Mouse (Mus musculus): ENCODE measurements around the gene Glis1.

Glis1 gene

DNA sequence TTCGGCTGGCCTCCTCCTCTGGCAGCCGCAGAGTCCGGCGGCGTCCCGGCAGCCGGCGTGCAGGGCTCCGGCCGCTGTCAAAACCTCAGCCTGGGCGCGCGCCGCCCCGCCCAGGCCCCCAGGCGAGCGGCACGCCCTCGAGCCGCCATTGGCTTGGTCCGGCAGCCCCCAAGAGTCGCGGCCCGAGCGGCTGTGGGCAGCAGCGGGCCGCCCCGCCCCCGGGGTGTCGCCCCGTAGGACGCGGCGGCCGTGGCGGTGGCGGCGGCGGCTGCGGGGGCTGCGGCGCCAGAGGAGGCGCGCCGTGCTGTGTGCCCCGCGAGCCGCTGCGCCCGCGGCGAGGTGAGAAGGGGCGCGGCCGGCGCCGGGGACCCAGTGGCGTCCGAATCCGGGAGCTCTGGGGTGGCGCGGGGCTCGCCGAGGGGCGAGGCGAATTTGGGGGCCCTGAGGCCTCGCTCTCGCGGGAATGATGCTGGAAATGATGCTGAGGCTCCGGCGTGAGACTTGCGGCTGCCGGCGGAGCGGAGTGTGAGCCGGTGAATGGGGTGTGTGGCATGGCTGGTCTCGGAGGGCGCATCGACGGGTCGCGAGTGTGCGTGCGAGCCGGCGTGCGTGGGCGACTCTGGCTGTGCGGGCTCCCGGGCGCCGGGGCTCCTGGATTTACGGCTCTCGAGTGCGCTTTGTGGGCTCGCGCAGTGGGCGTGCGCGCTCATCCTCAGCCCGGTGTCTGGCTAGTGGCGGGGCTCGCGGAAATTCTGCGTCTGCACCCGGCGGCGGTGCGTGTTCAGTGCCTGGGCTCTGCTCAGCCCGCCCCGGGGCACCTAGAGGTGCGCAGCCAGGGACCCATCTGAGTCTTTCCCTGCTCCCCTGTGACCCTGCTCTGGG lies at the start of gene Glis1:
TSS of gene Glis1 (plus strand) at position 236 of the 882 bp plus-strand sequence.
- in situ Hi-C loops (cut with MboI): no loop called here

DNA sequence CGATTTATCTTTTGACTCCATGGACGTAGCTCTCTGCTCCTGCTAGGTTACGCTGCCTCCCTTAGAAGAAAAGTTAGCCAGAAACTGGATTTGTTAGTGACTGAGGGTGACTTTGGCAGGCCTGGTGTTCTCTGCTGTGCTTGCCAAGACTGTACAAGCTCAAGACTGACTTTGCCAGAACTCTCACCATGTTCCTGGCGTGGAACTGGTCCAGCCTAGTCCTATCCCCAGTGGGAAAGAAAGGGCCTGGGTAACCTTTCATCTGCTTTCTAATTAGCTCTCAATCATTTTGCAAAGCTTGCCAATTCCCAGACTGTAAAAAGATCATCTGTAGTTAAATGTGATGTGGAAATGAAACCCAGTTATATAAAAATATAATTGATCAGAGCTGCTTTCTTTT lies 47.4 kb upstream of the Glis1 start:
- in situ Hi-C loops (cut with MboI): no loop called here

DNA sequence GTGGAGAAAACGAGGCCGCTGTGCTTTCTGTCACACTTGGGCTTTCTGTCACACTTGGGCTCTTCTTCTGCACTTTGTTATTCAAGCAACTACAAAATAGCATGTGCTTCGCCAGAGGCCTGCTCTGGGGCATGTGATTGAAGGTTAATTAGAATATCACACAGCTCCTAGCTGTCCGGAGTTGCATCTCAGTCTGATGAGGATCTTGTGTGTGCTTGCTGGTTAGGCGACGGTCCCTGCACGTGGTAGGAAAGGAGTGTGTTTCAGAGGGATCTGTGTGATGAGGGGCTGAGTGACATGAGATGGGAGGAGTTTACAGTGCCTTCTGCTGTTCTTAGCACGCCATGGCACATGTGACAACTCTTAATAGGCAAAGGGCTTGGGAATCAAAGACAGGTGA lies 46.9 kb upstream of the Glis1 start:
- in situ Hi-C loops (cut with MboI): no loop called here

DNA sequence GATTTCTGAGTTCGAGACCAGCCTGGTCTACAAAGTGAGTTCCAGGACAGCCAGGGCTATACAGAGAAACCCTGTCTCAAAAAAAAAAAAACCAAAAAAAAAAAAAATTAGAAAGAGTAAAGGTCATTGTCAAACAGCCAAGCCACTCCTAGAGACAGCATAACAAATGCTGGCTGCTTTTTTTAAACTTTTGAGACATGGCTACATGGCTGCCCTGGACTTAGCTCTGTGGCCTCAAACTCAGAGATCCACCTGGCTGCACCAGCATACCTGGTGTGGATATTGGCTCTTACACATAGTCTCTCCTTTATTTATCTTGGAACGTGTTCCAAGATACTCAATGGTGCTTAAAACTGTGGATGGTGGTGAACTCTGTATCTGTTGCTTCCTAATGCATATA lies 46.1 kb upstream of the Glis1 start:
- in situ Hi-C loops (cut with MboI): no loop called here

DNA sequence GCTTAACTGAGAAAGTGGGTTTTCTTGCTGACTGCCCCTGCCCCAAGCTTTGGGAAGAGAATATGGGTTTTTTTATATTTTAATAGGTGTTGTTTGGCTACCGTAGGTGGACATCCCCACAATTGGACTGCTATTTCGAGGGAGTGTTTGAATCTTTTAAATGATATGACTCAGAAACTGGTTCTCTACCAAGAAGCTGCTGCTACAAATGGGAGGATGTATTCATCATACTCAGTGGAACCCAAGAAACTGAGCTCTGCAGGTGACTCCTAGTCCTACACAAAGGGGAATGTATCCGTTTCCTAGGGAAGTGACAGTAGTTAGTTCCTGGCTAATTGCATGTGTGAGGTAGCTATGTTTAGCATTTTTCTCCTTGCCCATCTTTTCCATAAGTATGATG lies 45.0 kb upstream of the Glis1 start:
- in situ Hi-C loops (cut with MboI): no loop called here

DNA sequence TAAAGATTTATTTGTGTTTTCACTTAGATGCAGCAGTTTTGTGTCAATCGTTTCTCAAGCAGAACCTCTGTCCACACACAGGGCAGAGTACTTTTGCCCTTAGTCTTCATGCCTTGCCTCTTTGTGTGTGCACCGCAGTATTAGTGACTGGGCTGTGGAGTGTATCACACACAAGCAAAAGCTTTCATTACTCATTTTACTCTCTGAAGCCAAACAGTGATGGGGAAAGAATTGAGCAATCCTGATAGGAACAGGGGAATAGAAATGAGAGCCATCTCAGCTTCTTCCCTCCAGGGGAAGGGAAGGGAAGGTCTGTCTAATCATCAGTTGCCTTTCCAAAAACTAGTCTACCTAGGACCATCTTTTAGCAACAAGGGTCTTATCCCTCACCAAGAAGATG lies 40.6 kb upstream of the Glis1 start:
- in situ Hi-C loops (cut with MboI): no loop called here

DNA sequence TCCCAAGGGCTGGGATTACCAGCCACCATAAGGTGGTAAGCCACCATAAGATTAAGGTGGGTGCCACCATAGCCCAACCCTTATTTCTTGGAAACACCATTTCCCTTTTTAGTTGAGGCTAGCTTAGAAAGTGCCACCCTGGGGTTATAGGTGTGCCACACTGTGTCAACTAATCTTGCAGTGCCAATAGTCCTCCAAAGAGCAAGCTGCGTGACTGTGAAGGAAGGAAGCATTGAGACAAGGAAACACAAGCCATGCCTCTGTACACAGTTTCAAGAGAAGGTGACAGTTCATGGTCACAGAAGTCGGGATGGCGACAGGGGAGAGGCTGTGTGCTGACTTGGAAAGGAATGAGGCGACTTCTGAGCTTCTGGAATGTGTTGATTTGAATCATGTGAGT lies 14.2 kb upstream of the Glis1 start:
- in situ Hi-C loops (cut with MboI): no loop called here

DNA sequence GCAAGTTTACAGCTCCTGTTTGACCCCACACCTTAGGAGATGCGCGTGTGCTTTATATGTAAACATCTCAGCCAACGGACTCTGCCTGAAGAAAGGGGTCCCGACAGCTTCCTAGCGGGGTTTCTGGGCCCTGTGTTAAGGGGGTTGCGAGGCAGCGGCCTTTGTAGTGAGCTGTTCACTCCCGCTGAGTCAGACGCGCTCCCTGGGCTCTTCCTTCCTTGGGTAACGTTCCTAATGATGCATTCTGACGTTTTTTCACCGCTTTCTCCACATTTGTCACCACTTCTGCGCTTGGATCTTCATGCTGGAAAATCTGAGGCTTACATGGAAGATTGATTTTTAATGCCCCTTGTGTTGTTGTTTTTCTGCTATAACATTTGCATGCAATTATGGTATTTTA lies 12.7 kb upstream of the Glis1 start:
- in situ Hi-C loops (cut with MboI): no loop called here

DNA sequence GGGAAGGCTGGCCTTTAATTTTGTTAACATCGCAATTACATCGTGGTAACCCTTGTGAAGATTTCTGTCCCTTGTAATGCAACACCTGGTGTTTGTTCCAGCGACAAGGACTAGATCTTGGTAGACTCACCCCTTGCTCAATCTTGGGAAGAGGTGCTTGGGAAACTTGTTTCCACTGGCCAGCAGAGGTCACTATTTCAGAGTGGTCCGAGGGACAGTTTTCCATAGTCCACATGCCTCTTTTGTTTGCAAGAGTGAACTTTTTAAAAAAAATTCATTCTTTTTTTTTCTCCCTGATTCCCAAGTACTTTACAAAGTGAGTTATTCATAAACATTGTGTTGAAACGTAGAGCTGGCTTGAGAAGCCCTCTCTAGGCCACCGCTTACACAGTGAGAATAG lies 12.2 kb upstream of the Glis1 start:
- in situ Hi-C loops (cut with MboI): no loop called here

DNA sequence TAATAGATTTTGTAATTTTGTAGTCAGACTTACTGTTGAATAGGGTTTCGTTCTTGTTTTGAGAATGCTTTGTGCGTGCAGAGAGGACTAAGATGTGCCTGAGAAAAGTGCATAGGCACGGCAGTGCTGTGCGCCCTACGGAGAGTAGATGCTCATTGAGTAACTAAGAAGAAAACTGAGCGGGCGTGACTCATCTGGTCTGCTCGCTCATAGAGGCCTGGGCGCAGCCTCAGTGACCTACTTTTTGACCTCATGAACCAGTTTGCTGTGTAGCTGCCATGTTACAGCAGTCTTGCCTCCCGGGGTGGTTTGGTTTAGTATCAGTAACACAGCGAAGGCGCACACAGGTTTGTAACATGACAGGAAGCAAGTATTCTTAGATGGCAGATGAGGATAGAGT lies 8.8 kb upstream of the Glis1 start:
- in situ Hi-C loops (cut with MboI): no loop called here

DNA sequence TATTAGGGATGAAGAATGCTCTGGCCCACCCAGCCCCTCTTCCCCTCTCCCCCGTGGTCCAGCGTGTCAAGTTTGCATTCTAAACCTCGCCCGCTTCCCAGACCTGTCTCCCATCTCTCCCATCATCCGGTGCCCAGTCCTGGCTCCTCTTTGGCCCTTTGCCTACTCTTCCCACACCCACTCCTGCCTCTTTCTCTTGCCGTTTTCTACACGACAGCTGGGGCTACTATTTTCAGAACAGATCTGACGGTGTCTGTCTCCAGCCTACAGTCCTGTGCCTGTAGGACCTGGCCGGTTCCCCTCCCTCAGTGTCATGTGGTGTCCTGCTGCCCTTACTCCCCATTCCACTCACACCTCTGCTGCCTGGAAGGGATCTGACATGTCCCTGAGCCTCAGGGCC lies 7.8 kb upstream of the Glis1 start:
- in situ Hi-C loops (cut with MboI): no loop called here

DNA sequence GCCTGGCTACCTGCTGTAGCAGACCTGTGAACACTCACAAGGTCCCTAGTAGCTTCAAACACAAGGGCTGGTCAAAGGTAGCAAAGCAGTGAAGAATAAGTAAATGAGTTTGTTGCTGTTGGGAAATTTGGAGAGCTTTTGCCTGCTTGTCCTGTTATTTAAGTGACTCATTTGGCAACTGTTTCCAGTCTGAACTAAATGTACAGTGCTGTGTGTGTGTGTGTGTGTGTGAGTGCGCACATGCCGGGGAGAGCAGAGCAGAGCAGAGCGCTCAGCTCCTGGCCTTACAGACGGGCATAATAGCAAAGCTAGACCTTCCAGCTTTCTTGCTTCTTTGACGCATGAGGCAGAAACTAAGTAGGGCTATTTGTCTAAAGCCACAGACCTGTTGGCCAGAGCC lies 1.7 kb upstream of the Glis1 start:
- in situ Hi-C loops (cut with MboI): no loop called here

DNA sequence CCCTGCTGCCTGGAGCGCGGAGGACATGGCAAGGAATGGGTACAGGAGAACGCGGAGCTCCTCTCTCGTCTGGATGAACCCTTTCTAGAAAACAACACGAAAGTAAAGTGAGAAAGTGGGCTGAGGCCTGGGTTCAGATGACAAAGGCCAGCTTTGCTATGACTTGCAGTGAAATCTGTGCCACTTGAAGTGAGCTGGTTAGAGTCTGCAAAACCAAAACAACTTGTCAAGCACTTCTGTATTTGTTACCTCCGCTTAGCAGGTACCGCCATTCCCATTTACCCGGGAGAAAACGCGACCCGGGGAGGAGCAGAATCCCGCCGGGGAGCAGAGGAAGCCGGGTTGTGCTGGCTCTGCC lies 414 bp upstream of the Glis1 start:
- in situ Hi-C loops (cut with MboI): no loop called here

DNA sequence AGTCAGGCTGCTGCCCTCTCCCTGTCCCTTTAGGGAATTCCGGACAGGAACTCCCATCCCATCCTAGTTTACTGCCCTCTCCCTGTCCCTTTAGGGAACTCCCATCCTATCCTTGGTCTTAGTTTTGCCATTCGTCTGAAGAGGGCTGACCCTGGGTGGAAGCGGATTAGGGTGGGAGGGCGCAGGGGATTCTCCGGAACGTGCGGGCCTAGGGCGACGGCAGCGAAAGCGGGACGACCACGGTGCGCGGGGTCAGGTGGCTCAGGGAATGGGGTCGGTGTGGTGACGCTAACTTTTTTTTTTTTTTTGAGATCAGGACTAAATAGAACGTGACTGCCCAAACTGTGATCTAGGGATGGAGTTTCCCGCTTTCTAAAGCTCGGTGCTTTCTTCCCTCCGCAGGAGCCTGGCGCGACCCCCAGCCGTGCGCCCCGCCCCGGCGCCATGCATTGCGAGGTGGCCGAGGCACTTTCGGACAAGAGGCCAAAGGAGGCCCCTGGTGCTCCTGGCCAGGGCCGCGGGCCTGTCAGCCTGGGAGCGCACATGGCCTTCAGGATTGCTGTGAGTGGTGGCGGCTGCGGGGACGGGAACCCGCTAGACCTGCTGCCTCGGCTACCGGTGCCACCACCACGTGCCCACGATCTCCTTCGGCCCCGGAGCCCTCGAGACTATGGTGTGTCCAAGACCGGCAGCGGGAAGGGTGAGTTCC lies 1.0 kb downstream of the Glis1 start:
- in situ Hi-C loops (cut with MboI): no loop called here

DNA sequence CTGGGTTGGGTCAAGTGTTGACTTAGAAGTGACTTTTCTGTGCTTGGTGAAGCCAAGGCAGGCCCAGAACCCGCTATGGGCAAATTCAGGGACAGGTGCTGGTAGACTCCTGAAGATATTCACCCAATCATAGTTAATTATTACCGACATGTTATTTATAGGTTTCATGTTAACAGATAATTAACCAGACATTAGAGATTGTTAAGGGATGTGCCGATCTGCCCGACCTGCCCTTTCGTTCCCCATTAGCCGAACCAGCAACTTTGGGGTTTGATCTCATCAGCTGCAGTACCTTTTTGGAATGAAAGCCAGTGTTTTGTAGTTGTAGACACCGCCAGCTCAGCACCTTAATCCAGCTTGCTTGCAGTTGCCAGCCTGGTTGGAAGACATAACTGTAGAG lies 2.1 kb downstream of the Glis1 start:
- in situ Hi-C loops (cut with MboI): no loop called here

DNA sequence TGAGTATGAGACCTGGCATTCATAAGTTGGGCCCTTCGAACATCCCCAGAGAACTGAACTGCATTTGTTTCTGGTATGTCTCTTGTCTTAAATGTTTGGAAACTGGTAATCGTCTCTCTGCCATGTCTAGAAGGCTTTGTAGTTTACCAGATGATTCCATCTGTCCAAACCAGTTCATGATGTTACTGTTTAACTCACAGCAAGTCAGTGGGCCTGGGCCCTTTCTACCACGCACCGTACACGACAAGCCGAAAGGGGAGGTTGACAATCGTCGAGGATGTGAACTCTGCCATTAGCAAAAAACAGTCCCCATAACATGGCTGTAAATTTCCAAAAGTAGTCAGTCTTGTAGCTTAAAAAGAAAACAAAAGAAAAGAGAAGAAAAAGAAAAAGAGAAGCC lies 4.3 kb downstream of the Glis1 start:
- in situ Hi-C loops (cut with MboI): no loop called here

DNA sequence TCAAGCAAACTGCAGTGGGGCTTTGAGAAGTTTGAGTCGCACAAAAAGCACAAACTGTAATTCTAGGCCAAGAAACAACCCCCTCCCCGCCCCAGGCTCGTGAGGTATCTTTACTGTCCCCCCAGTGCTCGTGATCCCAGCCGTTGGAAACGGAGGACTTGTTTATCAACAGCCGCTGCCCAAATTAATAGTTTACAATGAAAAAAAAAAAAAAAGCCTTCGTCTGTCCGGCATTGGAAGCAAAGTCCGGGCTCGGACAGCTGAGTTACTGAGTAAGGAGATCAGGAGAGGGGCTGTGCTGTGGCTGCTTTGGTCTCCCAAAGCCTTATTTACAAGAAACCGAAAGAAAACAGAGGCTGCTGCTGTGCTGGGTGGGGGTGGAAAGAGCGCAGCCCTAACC lies 5.9 kb downstream of the Glis1 start:
- in situ Hi-C loops (cut with MboI): no loop called here

DNA sequence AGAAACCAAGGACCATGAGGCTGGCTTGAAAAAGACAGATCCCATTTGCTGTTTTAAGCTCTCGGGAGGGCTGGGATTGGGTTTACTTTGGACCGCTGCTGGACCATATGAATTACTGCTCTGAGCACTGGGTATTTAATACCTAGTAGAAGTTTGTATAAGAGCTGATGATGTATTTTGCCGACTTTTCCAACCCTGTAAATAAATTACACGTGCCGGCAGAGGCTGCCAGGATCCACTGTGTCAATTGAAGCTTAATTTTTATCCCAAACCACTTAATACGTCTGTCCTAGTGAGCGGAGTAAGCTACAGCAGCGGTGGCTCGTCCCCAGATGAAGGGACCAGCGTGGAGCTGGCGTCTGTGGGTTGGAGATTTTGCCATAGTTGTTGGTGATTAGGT lies 7.9 kb downstream of the Glis1 start:
- in situ Hi-C loops (cut with MboI): no loop called here

DNA sequence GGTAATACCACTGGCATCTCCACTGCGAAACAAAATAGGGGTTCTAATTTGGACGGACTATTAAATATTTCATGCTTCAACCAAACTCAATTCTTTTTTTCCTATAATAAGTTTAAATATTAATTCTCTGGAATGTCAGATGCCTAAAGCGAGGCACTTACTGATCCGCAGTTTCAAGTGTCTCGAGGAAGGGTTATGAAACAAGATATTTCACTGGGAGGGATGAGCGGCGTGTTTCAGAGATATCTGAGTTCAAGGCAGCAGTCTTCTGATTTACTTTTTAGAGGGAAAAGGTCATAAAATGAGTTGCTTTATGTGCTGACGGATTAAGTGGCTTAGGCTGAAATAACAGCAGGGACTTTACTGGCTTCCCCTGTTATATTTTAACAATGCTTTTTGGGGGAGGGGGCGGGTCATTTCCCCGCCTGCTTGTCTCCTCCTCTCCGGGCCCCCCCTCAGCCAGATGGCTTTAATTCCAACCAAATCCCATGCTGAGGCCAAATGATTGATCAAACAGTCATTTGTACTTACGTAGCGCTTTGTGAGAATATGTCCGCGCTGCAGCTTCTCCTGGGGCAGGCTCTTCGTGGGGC lies 8.6 kb downstream of the Glis1 start:
- in situ Hi-C loops (cut with MboI): no loop called here

DNA sequence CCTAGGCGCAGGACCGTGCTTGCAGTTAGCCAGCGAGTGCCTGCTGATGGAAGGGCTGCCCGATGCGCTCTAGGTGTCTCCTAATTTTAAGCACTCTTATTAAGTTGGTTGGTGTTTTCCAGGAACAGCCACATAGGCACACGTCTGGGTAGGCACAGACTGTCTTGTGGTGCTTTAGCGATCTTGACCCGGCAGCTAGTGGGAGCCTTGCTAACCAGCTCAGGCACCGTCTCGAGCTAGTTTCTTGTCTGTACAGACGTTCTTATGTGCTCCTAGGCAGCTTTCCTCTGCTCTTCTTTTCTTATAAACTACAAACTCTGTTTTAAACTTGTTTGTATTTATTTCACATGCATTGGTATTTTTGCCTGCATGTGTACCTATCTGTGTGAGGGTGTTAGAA lies 9.2 kb downstream of the Glis1 start:
- in situ Hi-C loops (cut with MboI): no loop called here

DNA sequence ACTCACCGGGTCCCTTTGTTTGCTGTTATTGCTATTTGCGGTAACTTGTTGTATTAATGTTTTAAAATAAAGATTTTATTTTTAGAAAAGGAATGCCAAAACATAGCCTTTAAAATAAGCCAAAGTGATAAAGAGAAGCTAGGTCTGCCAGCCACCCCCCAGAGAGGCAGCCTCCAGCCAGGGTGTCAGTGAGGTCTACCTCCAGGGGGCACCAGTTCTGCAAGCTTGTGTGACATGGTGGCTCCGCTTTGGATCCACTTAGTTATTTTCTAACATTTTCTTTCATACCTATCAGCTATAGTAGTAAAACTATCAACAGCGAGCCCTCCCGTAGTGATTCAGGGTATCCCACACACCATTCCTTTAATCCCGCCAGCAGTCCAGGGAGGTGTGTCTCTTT lies 14.1 kb downstream of the Glis1 start:
- in situ Hi-C loops (cut with MboI): no loop called here

DNA sequence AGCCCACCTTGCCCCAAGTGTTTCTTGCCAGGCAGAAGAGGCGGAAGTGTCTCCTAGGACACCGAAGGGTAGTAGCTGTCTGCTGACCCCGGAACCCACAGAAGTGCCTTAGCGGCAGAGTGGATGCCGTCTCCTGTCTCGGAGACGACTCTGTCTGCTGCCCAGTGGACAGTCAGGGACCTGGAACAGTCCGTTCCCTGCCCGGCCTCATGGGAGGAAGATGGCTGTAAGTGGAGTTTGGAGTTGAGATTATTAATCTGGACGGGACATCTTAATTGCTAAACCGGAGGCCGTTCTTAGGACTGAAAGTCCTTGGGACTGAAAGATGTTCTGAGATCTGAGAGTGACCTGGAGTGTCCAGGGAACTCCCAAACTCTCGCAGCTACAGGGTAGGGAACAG lies 15.1 kb downstream of the Glis1 start:
- in situ Hi-C loops (cut with MboI): no loop called here

Data from mature B cell (primary cell).